Mouse (Mus musculus): ENCODE results near the gene Cdc25a.

DNA sequence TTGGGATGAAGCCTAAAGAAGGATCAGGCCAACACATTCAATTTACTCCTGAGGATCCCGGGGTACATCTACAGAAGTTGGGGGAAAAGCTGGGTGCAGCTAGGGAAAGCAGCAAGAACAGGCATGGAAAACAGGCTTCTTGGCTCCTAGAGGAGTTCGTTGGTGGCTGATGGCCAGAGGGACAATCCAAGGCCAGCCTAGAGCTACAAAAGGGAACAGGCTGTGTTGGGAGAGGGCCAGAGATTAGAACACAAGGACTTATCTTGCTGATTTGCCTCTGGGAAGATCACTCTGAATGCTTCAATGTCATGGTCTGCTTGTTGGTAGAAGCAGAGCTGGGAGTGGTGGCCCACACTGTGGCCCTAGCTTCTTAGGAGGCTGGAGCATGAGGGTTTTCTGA lies 42.6 kb downstream of the Cdc25a start:
- TF ChIP-seq CTCF (IDR thresholded peaks at IDR 0.05; ENCODE audit: control insufficient read depth, insufficient read depth, low read length) (no peak), POLR2A (IDR thresholded peaks at IDR 0.05; ENCODE audit: borderline replicate concordance, control insufficient read depth, low read depth, low read length) (no peak)
